Mouse (Mus musculus) neural tube, embryonic 14.5 days (tissue): ENCODE results near the gene Ankrd52. TPM values are rescaled to one million over a fixed set of nuclear protein-coding genes. Genes with fewer than 3 reads are reported as not detected.
A peak's percentile ranks its signal among the peaks of the same experiment; 100 is the strongest.

ENCODE experiments used
- ATAC-seq: fragments of 200-750 bp; cut with Nextera tagmentation; 2 replicates; pipeline ENCODE4 v1.8.0; 2017; ENCODE audit warnings: low read depth, mild to moderate bottlenecking, moderate TSS enrichment, moderate library complexity
- H3K27ac ChIP-seq: fragments of 300-500 bp; sonication (generic); 2 replicates; pipeline ENCODE4 v1.5.1; 2014; ENCODE audit warnings: low read depth, mild to moderate bottlenecking, control low read depth, low read length, moderate library complexity, mixed read lengths
- H3K27me3 ChIP-seq: fragments of 300-500 bp; sonication (generic); 2 replicates; pipeline ENCODE4 v1.6.1; 2014; ENCODE audit warnings: low read length; ENCODE audit not compliant: control insufficient read depth, insufficient read depth
- H3K36me3 ChIP-seq: fragments of 300-500 bp; sonication (generic); 2 replicates; pipeline ENCODE4 v1.6.1; 2014; ENCODE audit warnings: low read length, mixed read lengths; ENCODE audit not compliant: control insufficient read depth, insufficient read depth
- H3K4me1 ChIP-seq: fragments of 300-500 bp; sonication (generic); 2 replicates; pipeline ENCODE4 v1.6.1; 2014; ENCODE audit warnings: low read length; ENCODE audit not compliant: control insufficient read depth, insufficient read depth
- H3K4me2 ChIP-seq: fragments of 300-500 bp; sonication (generic); 2 replicates; pipeline ENCODE4 v1.6.1; 2014; ENCODE audit warnings: mild to moderate bottlenecking, low read depth, low read length, control low read depth
- H3K4me3 ChIP-seq: fragments of 300-500 bp; sonication (generic); 2 replicates; pipeline ENCODE4 v1.5.1; 2014; ENCODE audit warnings: low read depth, low read length, control low read depth, mixed read lengths
- H3K9ac ChIP-seq: fragments of 300-500 bp; sonication (generic); replicated peaks from 2 replicates; pipeline ENCODE4 v1.6.1; 2014; ENCODE audit warnings: low read depth, mild to moderate bottlenecking, control low read depth, low read length, mixed read lengths
- H3K9me3 ChIP-seq: fragments of 300-500 bp; sonication (generic); 2 replicates; pipeline ENCODE4 v1.6.1; 2016; ENCODE audit warnings: low read length; ENCODE audit not compliant: control insufficient read depth
- WGBS: fragments of 180-500 bp; shearing (Covaris S2); extraction: QIAGEN DNeasy Blood & Tissue Kit; methylation state at CpG from one replicate; pipeline ENCODE4 v1.1.7; 2014; 5-methylcytosine and 5-hydroxymethylcytosine counted together
- polyA plus RNA-seq: library from polyadenylated mRNA; unstranded; fragments of >200 nt; fragmentation: Nextera tagmentation; extraction: Ambion mirVana; gene quantifications from 2 replicates; pipeline ENCODE4 v1.2.1, GENCODE M21; 2014

Ankrd52 gene
- polyA plus RNA-seq, 1 experiment from 2014 or later = 14.0 TPM

GRCm38 (mm10) chr10:128367899-128368401, 9.0 kb upstream of the Ankrd52 start:
- Histone ChIP-seq H3K9ac (peak overlapping the region; percentile 74), H3K9me3 (no peaks in the 10 kb centered on the region), H3K36me3 (0 out of 2 replicates have a peak, but pooled peaks cover 11% of the 10 kb centered on the region), H3K4me2 (peak overlapping the region; percentile 86), H3K27ac (peak overlapping the region; percentile 97), H3K4me1 (peaks cover 12% of the 10 kb centered on the region; the same call in 1 of the 2 replicates), H3K27me3 (no peaks in the 10 kb centered on the region), H3K4me3 (peak overlapping the region; percentile 59)
- WGBS = 14% methylated on average over 19 of the region's 19 CpGs
- no peak for ATAC-seq

- H3K4me3 ChIP-seq = peak within 1 kb of the TSS; percentile 59
- H3K9me3 ChIP-seq = no peaks in the 10 kb centered on the region
- peak; percentile 95 for ATAC-seq
- H3K4me2 ChIP-seq = peak within 1 kb of the TSS; percentile 86
- H3K27ac ChIP-seq = peak within 1 kb of the TSS; percentile 97
- peaks cover 12% of the 10 kb centered on the region; the same call in 1 of the 2 replicates for H3K4me1 ChIP-seq
- under 1% methylated on average over 86 of the region's 87 CpGs for WGBS
- H3K27me3 ChIP-seq = no peaks in the 10 kb centered on the region
- H3K9ac ChIP-seq = peak within 1 kb of the TSS; percentile 74
- 0 out of 2 replicates have a peak, but pooled peaks cover 8% of the 10 kb centered on the region for H3K36me3 ChIP-seq
Measured at GRCm38 (mm10) chr10:128368402-128369217, 8.3 kb upstream of the Ankrd52 start, which contains the start of gene Coq10a. TSS of gene Coq10a (minus strand) at chr10:128368997.

- H3K4me2 ChIP-seq = peak overlapping the region; percentile 86
- H3K36me3 ChIP-seq = 0 out of 2 replicates have a peak, but pooled peaks cover 8% of the 10 kb centered on the region
- WGBS = 6% methylated on average over 9 of the region's 9 CpGs
- H3K4me3 ChIP-seq = peak overlapping the region; percentile 59
- no peaks in the 10 kb centered on the region for H3K27me3 ChIP-seq
- H3K9me3 ChIP-seq = no peaks in the 10 kb centered on the region
- ATAC-seq = no peak
- H3K27ac ChIP-seq = peak overlapping the region; percentile 97
- H3K4me1 ChIP-seq = peaks cover 12% of the 10 kb centered on the region; the same call in 1 of the 2 replicates
- peak overlapping the region; percentile 74 for H3K9ac ChIP-seq
Measured at GRCm38 (mm10) chr10:128369218-128369543, 7.7 kb upstream of the Ankrd52 start.

GRCm38 (mm10) chr10:128369599-128369998, 7.3 kb upstream of the Ankrd52 start:
- Histone ChIP-seq H3K9ac (peak overlapping the region; percentile 74; the same call in 1 of the 2 replicates), H3K27ac (peak overlapping the region; percentile 97), H3K36me3 (0 out of 2 replicates have a peak, but pooled peaks cover 8% of the 10 kb centered on the region), H3K4me2 (peak overlapping the region; percentile 86), H3K27me3 (no peaks in the 10 kb centered on the region), H3K4me1 (peaks cover 12% of the 10 kb centered on the region; the same call in 1 of the 2 replicates), H3K9me3 (no peaks in the 10 kb centered on the region), H3K4me3 (peak overlapping the region; percentile 59)
- ATAC-seq = no peak
- WGBS = 82% methylated on average over 6 of the region's 6 CpGs

- no peak overlapping the region for H3K9ac ChIP-seq
- no peak overlapping the region for H3K4me2 ChIP-seq
- H3K9me3 ChIP-seq = no peaks in the 10 kb centered on the region
- H3K4me1 ChIP-seq = peaks cover 12% of the 10 kb centered on the region; the same call in 1 of the 2 replicates
- no peak overlapping the region for H3K4me3 ChIP-seq
- ATAC-seq = no peak
- 0 out of 2 replicates have a peak, but pooled peaks cover 5% of the 10 kb centered on the region for H3K36me3 ChIP-seq
- no peaks in the 10 kb centered on the region for H3K27me3 ChIP-seq
- 63% methylated on average over 5 of the region's 6 CpGs for WGBS
- peak overlapping the region; percentile 97; the same call in 1 of the 2 replicates for H3K27ac ChIP-seq
Measured at GRCm38 (mm10) chr10:128370021-128370420, 6.9 kb upstream of the Ankrd52 start.

GRCm38 (mm10) chr10:128370601-128371000, 6.3 kb upstream of the Ankrd52 start:
- no peaks in the 10 kb centered on the region for H3K36me3 ChIP-seq
- 53% methylated on average over 4 of the region's 4 CpGs for WGBS
- no peak overlapping the region for H3K9ac ChIP-seq
- H3K4me3 ChIP-seq = no peak overlapping the region
- no peak overlapping the region for H3K27ac ChIP-seq
- peaks cover 12% of the 10 kb centered on the region; the same call in 1 of the 2 replicates for H3K4me1 ChIP-seq
- H3K27me3 ChIP-seq = no peaks in the 10 kb centered on the region
- H3K9me3 ChIP-seq = no peaks in the 10 kb centered on the region
- ATAC-seq = no peak
- no peak overlapping the region for H3K4me2 ChIP-seq

GRCm38 (mm10) chr10:128372142-128372541, 4.8 kb upstream of the Ankrd52 start:
- ATAC-seq = no peak
- no peaks in the 10 kb centered on the region for H3K36me3 ChIP-seq
- no peak overlapping the region for H3K27ac ChIP-seq
- no peak overlapping the region for H3K4me2 ChIP-seq
- H3K4me1 ChIP-seq = peaks cover 15% of the 10 kb centered on the region; the same call in 1 of the 2 replicates
- no peak overlapping the region for H3K9ac ChIP-seq
- no peak overlapping the region for H3K4me3 ChIP-seq
- no peaks in the 10 kb centered on the region for H3K9me3 ChIP-seq
- 79% methylated on average over 5 of the region's 5 CpGs for WGBS
- no peaks in the 10 kb centered on the region; the same call in 1 of the 2 replicates for H3K27me3 ChIP-seq

GRCm38 (mm10) chr10:128372989-128373748, 3.7 kb upstream of the Ankrd52 start:
- H3K9me3 ChIP-seq = no peaks in the 10 kb centered on the region

More at GRCm38 (mm10) chr10:128372989-128373748, 3.7 kb upstream of the Ankrd52 start:
- no peak overlapping the region for H3K4me2 ChIP-seq
- no peaks in the 10 kb centered on the region; the same call in 1 of the 2 replicates for H3K27me3 ChIP-seq
- ATAC-seq = no peak
- H3K4me1 ChIP-seq = peaks cover 9% of the 10 kb centered on the region
- no peak overlapping the region for H3K27ac ChIP-seq
- no peak overlapping the region for H3K4me3 ChIP-seq
- WGBS = 84% methylated on average over 6 of the region's 6 CpGs
- H3K9ac ChIP-seq = no peak overlapping the region
- H3K36me3 ChIP-seq = no peaks in the 10 kb centered on the region
